Mouse (Mus musculus) thymus, postnatal 0 days (tissue): ENCODE data around the gene Doc2g. TPM values are rescaled to one million over a fixed set of nuclear protein-coding genes. Genes with fewer than 3 reads are reported as not detected.

Source experiments
- DNase-seq: peaks from one replicate; pipeline ENCODE4 v3.0.0-alpha.2; 2015; ENCODE audit warnings: low spot score
- polyA plus RNA-seq: library from polyadenylated mRNA; unstranded; fragments of >200 nt; fragmentation: Nextera tagmentation; extraction: Ambion mirVana; gene quantifications from 2 replicates; pipeline ENCODE4 v1.2.1, GENCODE M21; 2015

Gene Doc2g
- polyA plus RNA-seq, 1 experiment from 2014 or later, result 1.6 TPM

GRCm38 (mm10) chr19:3990804-3991203 is 12.3 kb upstream of the Doc2g start:
- no peak for DNase-seq

- no peak for DNase-seq
Observed at GRCm38 (mm10) chr19:3991562-3991961, 11.6 kb upstream of the Doc2g start.

- no peak for DNase-seq
Observed at GRCm38 (mm10) chr19:3991966-3992365, 11.1 kb upstream of the Doc2g start.

GRCm38 (mm10) chr19:3992416-3992815 is 10.7 kb upstream of the Doc2g start, which contains the start of gene Tbx10:
Gene Tbx10 (plus strand): TSS chr19:3992752.
- no peak for DNase-seq

GRCm38 (mm10) chr19:3994932-3995331 is 8.2 kb upstream of the Doc2g start:
- DNase-seq, result no peak

GRCm38 (mm10) chr19:3995505-3995904 is 7.6 kb upstream of the Doc2g start:
- DNase-seq, result no peak

- no peak for DNase-seq
Observed at GRCm38 (mm10) chr19:3996106-3996505, 7.0 kb upstream of the Doc2g start.

- DNase-seq, result no peak
Observed at GRCm38 (mm10) chr19:3996747-3997146, 6.4 kb upstream of the Doc2g start.

GRCm38 (mm10) chr19:3997231-3997630 is 5.9 kb upstream of the Doc2g start:
- DNase-seq, result no peak

- DNase-seq, result no peak
Observed at GRCm38 (mm10) chr19:3998335-3998734, 4.8 kb upstream of the Doc2g start.

GRCm38 (mm10) chr19:3999121-3999730 is 3.9 kb upstream of the Doc2g start:
- DNase-seq, result no peak

GRCm38 (mm10) chr19:4000119-4000900 is 2.8 kb upstream of the Doc2g start, which contains the start of the genes Nudt8 and Gm49405:
Gene Nudt8 (plus strand): TSS chr19:4000580.
Gene Gm49405 (plus strand): TSS chr19:4000626.
- DNase-seq, result peak; percentile 96

- no peak for DNase-seq
Observed at GRCm38 (mm10) chr19:4000949-4001525, 2.1 kb upstream of the Doc2g start.

- DNase-seq, result no peak
Observed at GRCm38 (mm10) chr19:4001752-4002151, 1.4 kb upstream of the Doc2g start.

GRCm38 (mm10) chr19:4003641-4004040 is 528 bp downstream of the Doc2g start:
- DNase-seq, result no peak

GRCm38 (mm10) chr19:4004331-4004730 is 1.2 kb downstream of the Doc2g start:
- no peak for DNase-seq

GRCm38 (mm10) chr19:4005091-4005490 is 2.0 kb downstream of the Doc2g start:
- no peak for DNase-seq

- DNase-seq, result no peak
Observed at GRCm38 (mm10) chr19:4005971-4006370, 2.9 kb downstream of the Doc2g start.

- no peak for DNase-seq
Observed at GRCm38 (mm10) chr19:4011086-4011485, 8.0 kb downstream of the Doc2g start.

GRCm38 (mm10) chr19:4012432-4013022 is 9.4 kb downstream of the Doc2g start, which contains the start of gene Ndufv1:
Gene Ndufv1 (minus strand): TSS chr19:4012806.
- DNase-seq, result peak; percentile 99

GRCm38 (mm10) chr19:4013066-4013465 is 10.0 kb downstream of the Doc2g start:
- no peak for DNase-seq

- no peak for DNase-seq
Observed at GRCm38 (mm10) chr19:4014802-4015201, 11.7 kb downstream of the Doc2g start.
